Mouse (Mus musculus) embryo, embryonic 10.5 days (tissue): ENCODE results near the gene Gm20388.
A peak's percentile ranks its signal among the peaks of the same experiment; 100 is the strongest.

Source experiments
- DNase-seq: peaks from one replicate; pipeline ENCODE4 v3.0.0-alpha.2; 2015; ENCODE audit warnings: low spot score

Gene Gm20388

DNA sequence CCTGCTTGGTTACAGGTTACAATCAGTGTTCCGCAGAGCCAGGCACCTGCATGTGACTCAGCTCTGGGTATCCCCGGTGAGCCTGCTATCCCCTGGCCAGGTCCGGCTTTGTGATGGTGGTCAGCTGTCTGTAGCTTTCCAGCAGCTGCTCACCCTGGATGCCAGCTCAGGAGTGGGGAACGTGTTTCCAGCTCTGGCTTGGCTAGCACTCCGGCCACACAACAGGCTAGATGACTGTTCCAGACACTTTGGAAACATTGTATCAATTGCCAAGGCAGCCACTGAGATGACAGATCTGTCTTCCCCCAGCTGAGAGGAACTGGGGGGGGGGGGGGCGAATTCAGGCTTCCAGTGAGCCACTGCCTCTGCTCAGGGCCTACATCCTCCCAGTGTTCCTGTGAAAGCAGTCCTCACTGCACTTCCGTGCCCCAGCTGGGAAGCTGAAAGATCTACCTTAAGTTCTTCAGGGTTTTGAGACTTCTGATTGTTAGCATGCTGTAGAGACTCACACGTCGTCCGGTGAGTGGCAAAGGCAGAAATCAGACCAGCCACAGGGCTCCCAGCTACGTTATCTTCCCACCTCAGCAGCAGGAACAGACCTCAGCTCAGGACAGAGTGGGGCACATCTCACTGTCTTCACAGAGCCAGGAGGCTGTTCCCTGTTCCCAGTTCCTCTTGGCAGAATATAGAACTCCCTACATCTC is 4408.1 kb downstream of the Gm20388 start:
- no peak for DNase-seq

DNA sequence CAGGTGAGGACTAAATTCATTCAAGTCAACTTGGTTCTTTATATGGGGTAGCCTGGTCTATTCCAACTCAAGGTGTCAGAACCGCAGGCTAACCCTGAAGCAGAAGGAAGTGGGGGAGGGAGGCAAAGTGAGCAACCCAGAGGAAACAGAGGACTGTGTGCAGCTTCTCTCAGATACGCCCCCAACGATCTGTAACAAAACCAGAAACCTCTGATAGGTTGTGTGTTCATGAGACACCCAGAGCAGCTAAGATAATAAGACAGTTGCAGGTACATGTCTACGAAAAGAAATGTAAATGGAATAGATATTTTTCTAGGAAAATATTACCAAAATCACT is 4408.6 kb downstream of the Gm20388 start:
- DNase-seq = no peak

DNA sequence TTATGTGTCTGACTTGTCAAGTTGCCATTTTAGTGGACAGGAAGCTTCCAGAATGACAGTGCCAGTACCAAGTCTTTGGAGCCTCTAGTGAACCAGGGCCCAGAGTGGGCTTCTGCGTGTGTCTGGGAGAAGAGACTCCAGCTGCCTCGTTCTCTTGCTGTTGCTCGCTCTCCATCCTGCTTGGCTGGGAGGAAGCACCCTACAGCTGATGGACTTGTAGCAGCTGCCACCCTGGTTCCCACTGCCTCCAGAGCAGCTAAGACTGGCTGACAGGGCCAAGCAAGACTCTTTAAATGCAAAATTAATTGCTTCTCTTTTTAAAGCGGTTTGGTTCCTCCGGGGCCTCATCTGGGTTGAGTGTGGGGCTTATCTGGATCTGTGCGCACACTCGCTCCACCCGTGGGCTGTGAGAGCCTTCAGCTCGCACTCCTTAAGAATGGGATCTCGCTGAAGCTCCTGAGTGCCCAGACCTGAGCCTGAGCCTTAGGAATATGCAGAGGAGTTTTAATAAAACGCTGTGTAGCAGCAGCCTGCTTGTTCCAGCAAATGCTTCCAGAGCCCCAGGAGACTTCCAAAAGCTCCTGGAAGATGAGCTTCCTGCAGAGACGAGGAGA is 4410.7 kb downstream of the Gm20388 start:
- no peak for DNase-seq

DNA sequence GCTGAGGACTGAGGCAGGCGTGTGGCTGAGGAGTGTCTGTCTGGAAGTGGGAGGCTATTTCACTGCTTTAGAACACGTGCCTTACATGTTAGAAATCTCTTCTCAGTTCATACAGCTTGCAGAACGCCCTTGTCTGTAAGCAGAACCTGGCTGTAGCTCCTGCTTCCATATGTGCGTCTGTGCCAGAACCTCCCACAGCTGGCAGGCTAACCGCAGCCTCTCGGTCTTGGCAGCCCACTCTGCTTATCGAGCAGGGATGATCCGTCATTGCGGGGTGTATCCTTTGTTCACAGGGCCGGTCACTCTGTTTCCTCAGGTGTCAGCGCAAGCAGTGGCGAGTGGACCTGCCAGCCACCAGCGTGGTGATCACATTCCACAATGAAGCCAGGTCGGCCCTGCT is 4412.7 kb downstream of the Gm20388 start:
- no peak for DNase-seq

DNA sequence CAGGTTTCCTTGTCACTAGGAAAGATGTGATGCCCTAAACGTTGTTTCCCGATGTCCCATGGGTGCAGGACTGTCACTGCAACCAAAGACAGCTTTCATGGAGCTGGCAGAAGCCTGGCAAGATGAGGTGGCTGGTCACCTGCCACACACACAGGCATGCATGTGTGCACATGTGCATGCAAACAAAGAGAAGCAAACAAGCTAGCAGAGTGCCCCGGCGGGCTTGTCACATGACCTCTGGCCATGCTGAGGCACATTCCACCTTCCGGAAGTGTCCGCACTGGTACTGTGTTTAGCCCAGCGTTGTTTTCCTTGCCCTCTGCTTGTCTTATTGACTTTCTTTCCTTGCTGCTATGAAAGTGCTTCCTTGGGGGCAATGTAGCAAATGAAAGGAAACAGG is 4417.6 kb downstream of the Gm20388 start:
- no peak for DNase-seq

DNA sequence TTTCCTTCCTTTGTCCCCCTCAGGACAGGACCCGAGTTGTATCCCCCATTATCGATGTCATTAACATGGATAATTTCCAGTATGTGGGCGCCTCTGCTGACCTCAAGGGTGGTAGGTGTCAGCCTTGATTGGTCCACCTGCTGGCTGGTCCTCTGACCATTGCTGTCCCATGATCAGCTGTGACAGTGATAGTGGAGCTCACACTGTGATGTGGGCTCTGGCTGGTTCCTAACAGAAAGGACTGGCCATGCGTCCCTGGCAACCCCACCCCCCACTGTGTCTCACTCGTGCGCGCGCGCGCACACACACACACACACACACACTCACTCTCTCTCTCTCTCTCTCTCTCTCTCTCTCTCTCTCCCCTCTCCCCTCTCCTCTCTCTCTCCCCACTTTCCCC is 4419.0 kb downstream of the Gm20388 start:
- no peak for DNase-seq

DNA sequence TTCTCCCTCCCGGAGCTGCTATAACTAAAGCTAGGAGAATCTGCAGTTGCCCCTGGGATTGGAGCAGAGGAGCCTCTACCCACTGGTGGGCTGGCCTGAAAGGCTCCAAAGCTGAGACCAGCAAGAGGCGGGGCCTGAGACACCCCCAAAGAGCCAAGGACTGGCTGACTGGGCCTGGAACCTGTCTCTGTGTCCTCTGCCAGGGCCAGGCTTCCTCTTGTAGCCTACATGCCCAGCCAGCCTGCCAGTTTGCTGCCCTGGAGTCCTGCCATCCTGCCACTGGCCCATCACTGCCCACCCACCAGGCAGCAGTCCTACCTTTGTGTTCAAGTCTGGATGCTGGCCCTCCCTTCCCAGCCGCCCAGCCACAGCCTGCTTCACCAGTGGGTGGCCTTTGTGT is 4419.8 kb downstream of the Gm20388 start:
- DNase-seq = no peak

DNA sequence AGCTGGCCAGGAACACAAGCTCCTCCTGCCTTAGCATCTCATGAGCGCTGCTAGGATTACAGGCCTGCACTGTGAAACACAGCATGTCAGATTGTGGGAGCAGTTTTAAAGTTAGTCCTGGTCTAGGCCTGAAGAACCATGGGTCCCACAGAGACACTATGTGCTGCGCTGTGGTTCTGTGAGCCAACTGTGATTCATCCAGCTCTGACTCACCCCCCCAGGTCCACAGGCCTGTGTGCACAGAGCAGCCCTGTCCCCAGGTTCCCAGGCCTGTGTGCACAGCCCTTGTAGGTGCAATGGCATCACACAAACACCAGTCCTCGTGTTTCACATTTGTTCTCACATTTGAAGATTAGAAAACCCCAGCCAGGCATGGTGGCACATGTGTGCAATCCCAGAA is 4420.5 kb downstream of the Gm20388 start:
- DNase-seq = no peak

DNA sequence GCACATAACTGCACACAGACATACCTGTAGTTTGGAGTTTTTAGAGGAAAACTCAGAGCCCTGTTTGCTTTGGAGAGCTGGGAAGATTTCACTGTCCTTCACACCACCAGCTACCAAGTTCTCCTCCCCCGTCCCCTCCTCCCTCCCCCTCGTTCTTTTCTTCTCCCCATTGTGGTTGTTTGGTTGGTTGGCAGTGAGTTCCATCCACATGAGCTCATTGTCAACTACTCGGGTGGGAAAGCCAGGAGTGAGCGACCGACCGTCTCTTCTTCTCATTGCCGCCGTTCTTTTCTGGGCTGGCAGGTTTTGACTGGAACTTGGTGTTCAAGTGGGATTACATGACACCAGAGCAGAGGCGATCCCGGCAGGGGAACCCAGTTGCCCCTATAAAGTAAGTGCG is 4421.1 kb downstream of the Gm20388 start:
- DNase-seq = no peak

DNA sequence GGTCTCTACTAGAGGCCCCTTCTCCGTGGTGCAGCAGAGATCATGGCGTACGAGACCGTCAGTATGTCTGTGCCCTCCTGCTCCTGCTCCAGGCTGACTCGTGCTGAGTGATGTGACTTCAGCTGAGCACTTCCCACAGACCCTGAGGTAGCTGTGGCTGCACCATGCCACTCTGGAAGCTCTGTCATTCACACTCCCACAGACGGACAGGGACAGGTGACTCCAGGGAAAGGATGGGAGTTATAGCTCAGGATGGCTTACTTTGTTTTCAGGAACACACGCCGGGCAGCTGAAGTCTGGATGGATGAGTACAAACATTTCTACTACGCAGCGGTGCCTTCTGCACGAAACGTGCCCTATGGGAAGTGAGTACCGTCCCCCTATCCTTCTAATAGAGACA is 4425.7 kb downstream of the Gm20388 start:
- DNase-seq = no peak

DNA sequence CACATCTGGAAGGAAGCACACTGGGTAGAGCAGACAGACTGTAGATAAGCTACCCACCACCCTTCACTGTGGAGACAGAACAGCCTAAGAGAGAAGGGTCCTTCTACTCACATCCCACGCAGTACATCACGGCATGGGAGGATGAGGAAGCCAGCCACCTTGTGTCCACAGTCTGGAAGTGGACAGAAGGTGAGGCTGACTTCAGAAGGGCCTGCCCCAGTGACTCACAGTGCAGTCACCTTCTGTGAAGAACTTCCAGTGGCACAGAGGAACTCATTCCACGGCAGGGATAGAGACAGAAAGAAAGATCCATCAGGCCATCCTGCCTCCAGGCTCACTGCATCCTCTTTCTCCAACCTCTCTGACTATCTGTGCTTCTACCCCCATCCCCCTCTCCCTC is 4429.1 kb downstream of the Gm20388 start:
- DNase-seq = no peak

DNA sequence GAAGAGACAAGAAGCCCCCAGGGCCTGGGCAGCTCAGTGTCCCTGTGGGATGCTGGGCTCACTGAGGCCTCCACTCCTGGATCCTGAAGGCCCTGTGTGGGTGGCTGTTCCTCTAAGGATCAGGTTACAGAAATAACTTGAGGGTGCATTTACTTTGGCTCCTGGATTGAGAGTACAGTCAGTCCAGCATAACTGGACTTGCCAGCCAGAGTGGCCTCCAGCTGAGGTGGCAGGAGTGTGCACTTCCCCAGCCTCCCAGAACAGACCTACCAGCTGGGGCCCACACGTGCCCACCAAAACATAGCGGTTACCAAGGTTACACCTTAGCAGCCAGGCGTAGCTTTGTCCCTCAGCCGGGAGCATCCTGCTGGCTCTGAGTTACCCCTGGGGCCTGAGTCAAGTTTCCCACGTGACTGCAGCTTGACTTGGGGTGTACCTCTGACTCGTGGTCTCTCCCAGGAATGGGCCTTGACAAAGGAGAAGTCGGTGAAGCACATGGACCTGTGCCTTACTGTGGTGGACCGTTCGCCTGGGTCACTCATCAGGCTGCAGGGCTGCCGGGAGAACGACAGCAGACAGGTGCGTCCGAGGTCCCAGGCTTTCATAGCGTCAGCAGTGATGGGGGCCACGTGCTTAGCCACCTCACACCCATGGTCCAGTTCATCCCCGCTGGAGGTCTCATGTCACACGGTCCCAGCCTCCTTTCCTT is 4429.9 kb downstream of the Gm20388 start:
- peak; percentile 29 for DNase-seq

DNA sequence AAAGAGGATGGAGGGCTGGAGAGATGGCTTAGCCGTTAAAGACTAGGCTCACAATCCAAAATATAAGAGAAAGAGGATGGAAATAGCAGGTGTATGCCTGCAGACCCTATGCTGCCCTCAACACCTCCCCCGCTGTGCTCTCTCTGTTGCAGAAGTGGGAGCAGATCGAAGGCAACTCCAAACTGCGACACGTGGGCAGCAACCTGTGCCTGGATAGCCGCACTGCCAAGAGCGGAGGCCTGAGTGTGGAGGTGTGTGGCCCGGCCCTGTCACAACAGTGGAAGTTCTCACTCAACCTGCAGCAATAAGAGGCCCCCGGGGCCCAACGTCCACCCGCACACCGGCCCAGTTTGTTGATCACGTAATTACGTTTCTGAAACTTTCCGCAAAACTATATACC is 4432.5 kb downstream of the Gm20388 start:
- DNase-seq = no peak

DNA sequence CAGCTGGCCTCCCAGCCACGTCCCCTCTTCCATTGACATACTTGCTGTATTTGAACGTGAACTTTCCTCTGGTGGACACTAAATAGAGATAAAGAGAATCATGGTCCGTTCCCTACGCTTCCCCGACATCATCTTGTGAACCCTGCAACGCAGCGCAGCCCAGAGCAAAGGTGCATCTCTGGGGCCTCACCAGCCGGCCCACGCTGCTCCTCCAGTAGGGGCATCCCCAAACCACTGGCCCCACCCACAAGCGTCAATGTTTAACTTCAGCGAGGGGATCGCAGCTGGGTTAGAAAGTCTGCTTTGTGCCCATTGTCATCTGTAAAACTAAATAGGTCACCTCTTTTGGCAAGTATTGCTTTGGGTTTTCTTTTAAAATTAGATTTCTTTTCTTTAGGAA is 4433.4 kb downstream of the Gm20388 start:
- DNase-seq = no peak

DNA sequence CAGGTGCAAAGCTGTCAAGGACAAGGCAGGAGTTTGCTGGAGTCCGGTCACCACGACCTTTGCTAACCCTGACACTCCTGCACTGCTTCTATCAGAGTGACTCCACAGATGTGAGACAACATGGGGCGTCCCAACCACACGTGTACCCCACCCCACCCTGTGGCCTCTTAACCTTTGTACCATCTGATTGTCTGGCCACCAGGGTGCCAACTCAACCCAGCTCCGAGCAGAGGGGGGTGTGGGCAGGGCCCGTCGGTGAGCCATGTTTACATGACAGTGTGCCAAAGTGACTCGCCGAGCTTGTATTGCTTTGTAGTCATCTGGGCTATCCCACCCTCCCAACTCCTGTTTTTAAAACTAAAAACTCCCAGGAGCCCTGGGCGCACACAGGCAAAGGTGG is 4434.5 kb downstream of the Gm20388 start:
- DNase-seq = no peak

DNA sequence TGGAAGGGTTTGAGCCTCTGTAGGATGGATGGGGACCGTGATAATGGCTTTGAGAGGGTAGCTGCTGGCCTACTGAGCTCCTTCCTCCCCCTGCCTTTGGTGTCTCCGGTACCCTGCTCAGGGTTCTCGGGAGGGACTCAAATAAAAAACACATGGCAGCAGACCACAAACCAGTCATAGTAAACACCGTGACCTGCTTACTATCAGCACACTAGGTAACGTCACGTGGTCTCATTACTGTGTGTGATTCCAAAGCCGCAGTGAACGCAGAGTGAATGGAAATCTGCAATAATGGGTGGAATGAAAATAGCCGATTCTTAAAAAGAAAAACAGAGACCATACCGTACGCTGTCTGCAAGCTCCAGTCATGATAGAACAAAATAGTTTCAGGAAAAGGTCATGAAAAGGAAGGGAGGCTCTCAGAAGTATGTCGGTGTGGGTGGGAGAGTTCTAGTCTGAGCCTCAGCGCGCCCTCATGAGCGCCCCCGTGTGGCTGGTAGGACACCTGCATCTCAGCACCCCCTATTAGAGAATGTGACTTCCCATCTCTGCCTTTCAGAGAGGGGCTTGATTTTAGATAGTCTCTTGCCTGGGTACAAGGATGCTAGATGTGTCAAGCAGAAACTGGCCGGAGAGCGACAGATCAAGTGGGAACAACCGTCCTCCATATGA is 4436.3 kb downstream of the Gm20388 start:
- DNase-seq = peak; percentile 84

DNA sequence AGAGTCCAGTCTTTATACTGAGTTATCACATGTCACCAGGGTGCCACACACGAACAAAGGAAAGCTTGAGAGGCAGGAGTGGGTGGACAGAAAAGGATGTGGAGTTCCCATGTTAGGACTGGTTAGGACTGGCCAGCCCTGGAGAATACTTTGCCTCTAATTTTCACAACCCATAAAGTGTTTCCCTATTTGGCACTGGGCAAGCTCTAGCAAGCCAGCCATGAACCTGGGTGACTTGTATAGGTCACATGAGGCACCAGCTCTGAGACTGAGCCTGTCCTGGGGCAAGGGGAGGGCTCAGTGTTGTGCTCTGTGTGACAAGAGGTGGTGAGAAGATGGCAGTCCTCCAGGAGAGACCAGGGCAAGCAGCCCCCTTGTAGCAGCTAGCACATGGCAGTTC is 4437.4 kb downstream of the Gm20388 start:
- no peak for DNase-seq

DNA sequence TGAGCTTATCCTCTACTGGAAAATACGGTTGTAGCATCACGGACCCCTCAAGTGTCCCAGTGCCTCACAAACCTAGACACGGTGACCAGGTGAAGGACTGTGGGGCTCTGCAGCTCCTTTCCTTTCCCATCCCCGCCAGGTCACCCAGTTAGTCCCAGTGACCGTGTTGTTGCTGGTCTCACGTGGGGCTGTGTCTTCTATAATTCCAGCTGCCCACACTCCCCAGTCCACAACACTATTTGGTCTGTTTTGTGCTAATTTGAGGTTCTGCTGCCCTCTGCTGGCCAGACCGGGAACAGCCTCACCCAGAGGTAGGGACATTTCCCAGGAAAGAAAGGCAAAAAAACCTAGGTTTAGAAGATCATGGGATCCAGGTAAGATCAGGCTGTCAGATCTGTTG is 4439.0 kb downstream of the Gm20388 start:
- peak; percentile 84 for DNase-seq

DNA sequence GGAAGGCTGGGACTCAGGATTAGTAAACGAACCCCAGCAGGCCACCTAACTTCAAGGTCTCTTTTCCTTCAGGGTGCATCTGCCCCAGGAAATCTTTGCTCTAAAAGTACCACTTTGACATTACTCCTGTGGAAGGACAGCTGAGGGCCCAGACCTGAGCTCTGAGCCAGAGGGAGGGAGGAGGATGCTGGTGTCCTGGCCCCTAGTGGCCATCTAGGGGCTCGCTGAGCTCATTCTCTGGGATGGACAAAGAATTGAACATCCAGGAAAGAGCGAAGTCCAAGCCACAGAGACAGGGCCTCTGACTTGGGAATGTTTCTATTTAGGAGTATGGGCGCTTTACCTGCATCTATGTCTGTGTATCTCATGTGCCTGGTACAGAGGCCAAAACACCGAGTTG is 4441.0 kb downstream of the Gm20388 start:
- no peak for DNase-seq

DNA sequence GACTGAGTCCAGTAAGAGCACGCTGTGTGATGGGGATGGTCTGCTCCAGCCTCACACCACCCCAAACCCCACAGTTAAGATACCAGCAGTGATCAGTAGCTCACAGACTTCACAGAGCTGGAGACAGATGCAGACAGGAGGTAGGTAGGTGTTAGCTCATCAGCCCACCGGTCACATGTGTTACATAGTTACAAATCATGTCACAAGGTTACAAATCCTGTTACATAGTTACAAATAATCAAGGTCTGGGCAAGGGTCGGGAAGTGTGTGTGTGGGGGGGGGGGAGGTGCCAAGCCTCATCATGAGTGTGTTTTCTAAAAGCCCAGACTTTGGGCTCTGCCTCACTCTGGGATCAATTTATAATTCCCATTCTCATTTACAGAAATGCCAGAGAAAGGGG is 4450.3 kb downstream of the Gm20388 start:
- no peak for DNase-seq

DNA sequence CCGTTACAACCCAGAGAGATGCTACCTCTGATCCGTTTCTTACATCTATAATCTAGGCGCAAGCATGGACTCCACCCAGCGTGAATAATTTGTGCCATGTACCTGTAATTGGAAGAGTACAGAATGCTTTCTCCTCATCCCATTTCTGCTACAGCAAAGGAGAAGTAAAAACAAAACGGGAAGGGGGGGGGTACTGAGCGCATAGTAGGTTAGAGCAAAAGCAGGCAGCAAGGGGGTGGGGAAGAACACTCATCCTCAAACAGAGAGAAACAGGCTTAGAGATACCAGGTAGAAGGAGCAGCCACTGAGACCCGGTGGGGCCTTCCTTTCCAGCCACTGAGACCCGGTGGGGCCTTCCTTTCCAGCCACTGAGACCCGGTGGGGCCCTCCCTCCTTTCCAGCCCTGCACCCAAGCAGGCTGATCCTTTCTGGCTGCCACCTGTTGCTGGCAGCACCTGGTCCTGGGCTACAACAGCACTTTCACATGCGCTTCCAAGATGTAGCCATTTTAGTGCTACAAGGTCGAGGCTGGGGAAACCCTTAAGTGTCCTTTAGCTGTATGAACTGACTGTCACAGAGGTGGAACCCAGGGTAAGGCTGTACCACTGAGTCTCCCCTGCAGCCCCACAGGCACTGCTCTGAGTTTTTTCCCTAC is 4451.3 kb downstream of the Gm20388 start:
- no peak for DNase-seq

DNA sequence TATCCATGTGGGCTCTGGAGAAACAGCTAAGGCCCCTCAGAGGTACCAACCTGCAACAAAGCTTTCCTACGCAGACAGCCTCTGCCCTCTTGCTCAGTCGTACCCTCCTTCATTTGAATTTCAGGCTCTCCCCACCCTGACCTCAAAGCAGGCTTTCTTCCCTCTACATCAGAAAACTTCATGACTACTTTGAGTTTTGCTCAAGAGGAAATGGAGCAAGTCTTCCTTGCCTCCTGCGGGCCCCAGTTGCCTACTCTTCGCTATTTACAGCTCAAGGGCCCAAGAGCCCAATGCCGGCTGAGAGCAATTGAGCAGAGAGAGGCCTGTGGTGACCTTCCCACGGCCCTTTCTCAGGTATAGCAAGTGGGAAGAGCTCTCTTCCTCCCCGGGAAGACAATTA is 4451.9 kb downstream of the Gm20388 start:
- no peak for DNase-seq

DNA sequence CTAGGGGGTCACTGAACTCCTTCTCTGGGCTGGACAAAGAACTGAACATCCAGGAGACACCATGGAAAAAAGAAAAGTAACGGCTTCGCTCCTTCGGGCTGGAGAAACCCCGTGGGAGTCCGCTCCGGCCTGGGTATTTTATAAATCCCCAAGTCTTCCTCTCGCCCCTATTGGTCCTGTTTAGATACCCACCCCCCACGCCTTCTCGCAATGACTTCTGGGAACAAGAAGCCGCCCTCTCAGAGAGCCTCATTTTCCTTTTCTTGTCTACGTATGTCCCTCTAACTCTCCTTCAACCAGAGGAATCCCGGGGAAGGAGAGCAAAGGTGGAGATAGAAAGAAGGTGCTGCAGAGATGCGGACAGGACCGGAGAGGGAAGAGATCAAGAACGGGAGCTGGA is 4452.7 kb downstream of the Gm20388 start:
- DNase-seq = no peak
